In the genomic region with DNA sequence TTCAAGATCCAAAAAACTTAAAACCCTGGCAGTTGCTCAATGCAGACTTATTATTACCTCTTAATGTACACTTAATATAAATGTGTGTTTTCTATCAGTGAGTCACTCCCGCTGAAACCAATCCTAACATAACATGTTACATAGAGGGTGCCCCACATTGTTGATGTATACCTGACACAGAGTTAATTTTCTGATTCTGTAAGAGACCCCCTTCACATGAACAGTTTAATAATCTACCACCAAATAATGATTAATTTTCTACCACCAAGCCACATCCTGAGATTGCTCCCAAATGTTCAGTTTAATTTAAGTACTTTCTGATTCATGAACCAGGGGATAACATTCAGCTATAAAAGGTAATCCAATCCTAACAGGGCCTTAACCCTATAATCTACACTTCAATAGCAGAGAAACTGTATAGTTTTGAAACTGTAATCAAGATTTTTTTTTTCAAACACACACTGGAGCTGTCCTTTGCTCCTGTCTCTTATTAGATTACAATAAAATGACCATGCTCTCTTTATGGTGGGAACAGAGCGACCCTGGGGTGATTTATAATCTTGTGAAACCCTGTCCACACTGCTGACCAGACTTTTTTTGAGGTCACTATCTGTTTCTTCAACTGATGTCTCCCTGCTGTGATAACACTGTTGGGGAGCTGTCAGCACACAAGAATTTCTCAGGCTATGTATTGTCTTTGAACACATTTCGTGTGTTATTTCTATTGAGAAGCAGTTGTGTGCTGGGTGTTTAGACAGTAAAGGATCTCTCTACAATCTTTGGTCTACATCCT, we compare ENCODE assay signal across 37 mouse cellular contexts. TPM values are rescaled to one million over a fixed set of nuclear protein-coding genes. Genes with fewer than 3 reads are reported as not detected.
DNase-seq lines count a peak whose midpoint lies in the region; ATAC-seq lines count a peak whose summit lies in the region.
"Had no signal": no experiment of that assay in that cellular context is flagged by ENCODE, and none has a peak within 500 bp of the region (broad histone marks: within the 10 kb centered on the region; RNA-seq: fewer than 3 reads in every experiment).

No protein-coding gene starts in this region.

- H3K4me2 ChIP-seq in embryonic facial prominence, embryonic 11.5 days (ENCODE audit: low read depth, low read length), result no peak overlapping the region
- H3K4me2 ChIP-seq in kidney, embryonic 16.5 days (replicated peaks; ENCODE audit: low read depth, low read length), result no peak overlapping the region
- H3K4me2 ChIP-seq: embryonic facial prominence, embryonic 12.5 days; forebrain, embryonic 15.5 days; hindbrain, embryonic 14.5 days; limb, embryonic 15.5 days; liver, embryonic 13.5 days had no signal

- H3K27ac ChIP-seq in embryonic facial prominence, embryonic 11.5 days (replicated peaks; ENCODE audit: low read depth, low read length), result no peak overlapping the region
- H3K27ac ChIP-seq in embryonic facial prominence, embryonic 10.5 days (replicated peaks), result no peak overlapping the region
- peak overlapping the region; percentile 39; the same call in 1 of the 2 replicates for H3K27ac ChIP-seq in kidney, embryonic 16.5 days (ENCODE audit: low read length)
- H3K27ac ChIP-seq: embryonic facial prominence, embryonic 12.5 days; forebrain, embryonic 15.5 days; hindbrain, embryonic 14.5 days; limb, embryonic 10.5 days; limb, embryonic 15.5 days; liver, embryonic 13.5 days; neural tube, embryonic 13.5 days had no signal

- H3K9me3 ChIP-seq in embryonic facial prominence, embryonic 11.5 days (replicated peaks; ENCODE audit: control insufficient read depth, low read length), result no peaks in the 10 kb centered on the region
- no peaks in the 10 kb centered on the region for H3K9me3 ChIP-seq in embryonic facial prominence, embryonic 10.5 days
- H3K9me3 ChIP-seq in kidney, embryonic 16.5 days (ENCODE audit: low read length), result no peaks in the 10 kb centered on the region
- H3K9me3 ChIP-seq: embryonic facial prominence, embryonic 12.5 days; forebrain, embryonic 15.5 days; heart, embryonic 12.5 days; limb, embryonic 10.5 days; limb, embryonic 15.5 days; liver, embryonic 13.5 days; megakaryocyte, embryonic 14.5 days; neural tube, embryonic 13.5 days had no signal

- peak; percentile 39 for DNase-seq in embryonic facial prominence, embryonic 11.5 days (ENCODE audit: low spot score)
- no peak for DNase-seq in embryonic facial prominence, embryonic 10.5 days (ENCODE audit: low spot score)
- no peak for DNase-seq in kidney, adult 11 months
- DNase-seq in embryo, embryonic 10 days (ENCODE audit: low spot score), result peak; percentile 68
- DNase-seq in right cerebral cortex, postnatal 4 days, result no peak
- DNase-seq in left cerebral cortex, adult 8-10 months (ENCODE audit: low spot score in 2 of 2), result no peak
- DNase-seq: adrenal gland, adult 2 months; adrenal gland, postnatal 36 days; cerebellum, adult 18-20 months; cerebellum, postnatal 14 days; gastrocnemius, postnatal 25 days; heart, adult 18-20 months; heart, postnatal 4 days; kidney, adult 2 months; kidney, postnatal 36 days; liver, embryonic 13.5 days; lung, adult 18-20 months; lung, postnatal 4 days; right cerebral cortex, postnatal 25 days; spleen, adult 18-20 months; thymus, postnatal 14 days had no signal

- no peaks in the 10 kb centered on the region for H3K4me1 ChIP-seq in embryonic facial prominence, embryonic 11.5 days (ENCODE audit: control insufficient read depth, insufficient read depth, low read length)
- peaks cover 41% of the 10 kb centered on the region for H3K4me1 ChIP-seq in embryonic facial prominence, embryonic 10.5 days
- peaks cover 19% of the 10 kb centered on the region for H3K4me1 ChIP-seq in kidney, embryonic 16.5 days (ENCODE audit: insufficient read depth, low read length)
- H3K4me1 ChIP-seq: limb, embryonic 15.5 days; liver, embryonic 13.5 days had no signal

- WGBS in embryonic facial prominence, embryonic 11.5 days, result 48% methylated on average over 3 of the region's 3 CpGs
- WGBS in embryonic facial prominence, embryonic 10.5 days, result 49% methylated on average over 3 of the region's 3 CpGs
- WGBS in kidney, embryonic 16.5 days, result 34% methylated on average over 3 of the region's 3 CpGs

- no peak overlapping the region for H3K4me3 ChIP-seq in embryonic facial prominence, embryonic 11.5 days (ENCODE audit: low read depth, low read length)
- H3K4me3 ChIP-seq in embryonic facial prominence, embryonic 10.5 days, result no peak overlapping the region
- H3K4me3 ChIP-seq in kidney, embryonic 16.5 days (ENCODE audit: low read length), result no peak overlapping the region
- H3K4me3 ChIP-seq: embryonic facial prominence, embryonic 12.5 days; forebrain, embryonic 15.5 days; limb, embryonic 10.5 days; limb, embryonic 15.5 days; liver, embryonic 13.5 days; megakaryocyte, embryonic 14.5 days; neural tube, embryonic 13.5 days had no signal

- H3K9ac ChIP-seq in embryonic facial prominence, embryonic 11.5 days (replicated peaks; ENCODE audit: low read length), result no peak overlapping the region
- no peak overlapping the region for H3K9ac ChIP-seq in kidney, embryonic 16.5 days (replicated peaks; ENCODE audit: low read length)
- H3K9ac ChIP-seq: embryonic facial prominence, embryonic 12.5 days; forebrain, embryonic 15.5 days; heart, embryonic 12.5 days; hindbrain, embryonic 14.5 days; limb, embryonic 15.5 days; liver, embryonic 13.5 days; neural tube, embryonic 13.5 days had no signal

- ATAC-seq in embryonic facial prominence, embryonic 11.5 days (replicated peaks; ENCODE audit: insufficient number of reproducible peaks, low FRiP score, low TSS enrichment, low read depth), result no peak
- ATAC-seq in kidney, embryonic 16.5 days (ENCODE audit: low FRiP score, low TSS enrichment), result peak; percentile 88
- ATAC-seq in megakaryocyte-erythroid progenitor cell, adult 5-6 weeks (replicated peaks; ENCODE audit: low FRiP score, low TSS enrichment, poor library complexity, severe bottlenecking), result peak; percentile 37; the same call in 1 of the 2 replicates
- ATAC-seq: activated CD4-positive, CD25-positive, alpha-beta regulatory T cell, adult 4 months; forebrain, embryonic 15.5 days; inflammation-experienced regulatory T-cells, adult 6 months; lung, postnatal 0 days; midbrain, embryonic 16.5 days had no signal

- H3K36me3 ChIP-seq in embryonic facial prominence, embryonic 11.5 days (replicated peaks; ENCODE audit: control insufficient read depth, insufficient read depth, low read depth, low read length), result no peaks in the 10 kb centered on the region
- no peaks in the 10 kb centered on the region for H3K36me3 ChIP-seq in embryonic facial prominence, embryonic 10.5 days (replicated peaks)
- no peaks in the 10 kb centered on the region for H3K36me3 ChIP-seq in kidney, embryonic 16.5 days (ENCODE audit: insufficient read depth, low read length)
- H3K36me3 ChIP-seq: embryonic facial prominence, embryonic 12.5 days; forebrain, embryonic 15.5 days; heart, embryonic 12.5 days; limb, embryonic 10.5 days; limb, embryonic 15.5 days; liver, embryonic 13.5 days; neural tube, embryonic 13.5 days had no signal

- no peaks in the 10 kb centered on the region for H3K27me3 ChIP-seq in embryonic facial prominence, embryonic 11.5 days (ENCODE audit: control insufficient read depth, insufficient read depth, low read length)
- H3K27me3 ChIP-seq in embryonic facial prominence, embryonic 10.5 days (replicated peaks; ENCODE audit: low read depth, poor library complexity, severe bottlenecking), result no peaks in the 10 kb centered on the region
- no peaks in the 10 kb centered on the region for H3K27me3 ChIP-seq in kidney, embryonic 16.5 days (ENCODE audit: insufficient read depth, low read length)
- H3K27me3 ChIP-seq: CH12.LX; embryonic facial prominence, embryonic 12.5 days; forebrain, embryonic 15.5 days; heart, embryonic 12.5 days; limb, embryonic 15.5 days; liver, embryonic 13.5 days; megakaryocyte, embryonic 14.5 days; neural tube, embryonic 13.5 days had no signal

RNA-seq across cellular contexts. Expression of gene Dach1, which starts 30.5 kb away (rescaled TPM):
- 11.5 TPM in 2 replicates for polyA plus RNA-seq in embryonic facial prominence, embryonic 11.5 days (2014; fragmentation: Nextera tagmentation; extraction: Ambion mirVana)
- polyA plus RNA-seq in embryonic facial prominence, embryonic 10.5 days (2016; fragmentation: Nextera tagmentation; extraction: Ambion mirVana), result 9.4 and 9.7 TPM in 2 replicates
- polyA plus RNA-seq in kidney, embryonic 16.5 days (2015; fragmentation: Nextera tagmentation; extraction: Ambion mirVana), result 17.0 and 20.4 TPM in 2 replicates
- 12.5 and 19.1 TPM in 2 replicates for total RNA-seq in megakaryocyte-erythroid progenitor cell, adult 5-6 weeks (2014; fragmentation: Nextera tagmentation)
- total RNA-seq in megakaryocyte-erythroid progenitor cell, adult 5-6 weeks (2017), result 7.9 and 11.5 TPM in 2 replicates
- total RNA-seq in left cerebral cortex, adult 8-10 months (2022), result 10 to 100 TPM; 11.1 to 13.9 (median 12.1) TPM
- total RNA-seq: CH12.LX had no signal
- polyA plus RNA-seq: activated CD4-positive, CD25-positive, alpha-beta regulatory T cell, adult 4 months; C2C12; inflammation-experienced regulatory T-cells, adult 6 months had no signal

Comparison
In these comparisons a context has a peak if more than half of its experiments do, and no peak if none do; other contexts are left out.
1. DNase-seq: peak in embryonic facial prominence, embryonic 11.5 days (single experiment) and embryo, embryonic 10 days (single experiment); none in embryonic facial prominence, embryonic 10.5 days (single experiment), kidney, adult 11 months (single experiment), right cerebral cortex, postnatal 4 days (single experiment) and left cerebral cortex, adult 8-10 months (0 of 2).